Mouse (Mus musculus) hindlimb bud, embryonic 11.5 days (tissue): Measurements from ENCODE around the gene Mrpl45.

Experiments used
- DNase-seq: peaks from one replicate; pipeline ENCODE4 v3.0.0-alpha.2; 2012; ENCODE audit warnings: low read depth, low spot score; ENCODE audit errors: extremely low spot score

Mrpl45 gene

DNA sequence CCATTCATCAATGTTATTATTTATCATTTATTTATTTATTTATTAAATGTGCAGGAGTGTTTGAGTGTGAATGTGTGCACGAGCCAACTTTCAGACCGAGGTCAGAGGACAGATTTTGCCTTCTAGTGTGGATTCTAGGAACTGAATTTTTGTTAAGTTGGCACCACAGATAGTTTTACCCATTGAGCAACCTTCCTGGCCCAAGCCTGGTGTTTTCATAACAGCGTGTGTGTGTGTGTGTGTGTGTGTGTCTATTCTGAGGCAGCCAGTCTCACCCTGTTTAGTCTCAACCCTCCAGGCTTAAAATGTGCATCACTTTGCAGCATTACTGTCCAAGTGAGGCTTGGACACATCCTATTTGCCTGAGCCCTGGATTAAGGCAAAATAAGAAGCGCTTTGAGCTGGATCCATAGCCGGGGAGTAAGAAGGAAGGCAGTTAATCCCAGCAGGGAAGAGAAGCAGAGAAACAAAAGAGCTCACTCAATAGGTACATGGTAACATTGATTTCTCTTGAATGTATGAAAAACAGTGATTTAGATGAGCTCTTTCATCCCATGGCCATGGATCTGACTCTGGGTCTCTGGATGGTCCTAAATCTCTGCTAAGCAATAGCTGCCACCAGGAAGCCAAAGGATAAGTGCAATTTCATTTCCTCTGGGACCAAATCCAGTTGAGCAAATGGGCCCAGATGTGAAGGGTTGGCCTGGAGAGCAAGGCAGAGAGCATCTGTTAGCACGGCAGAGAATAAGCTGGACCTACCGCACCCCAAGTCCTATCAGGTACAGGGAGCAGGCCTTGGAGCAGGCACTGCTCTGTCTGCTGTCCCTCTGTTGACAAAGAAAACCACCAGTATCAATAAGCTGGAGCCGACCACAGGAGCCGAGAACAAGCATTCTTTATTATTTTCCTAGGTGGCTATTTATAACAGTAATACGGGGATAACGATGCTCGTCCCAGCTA is 16.0 kb downstream of the Mrpl45 start:
- no peak for DNase-seq

DNA sequence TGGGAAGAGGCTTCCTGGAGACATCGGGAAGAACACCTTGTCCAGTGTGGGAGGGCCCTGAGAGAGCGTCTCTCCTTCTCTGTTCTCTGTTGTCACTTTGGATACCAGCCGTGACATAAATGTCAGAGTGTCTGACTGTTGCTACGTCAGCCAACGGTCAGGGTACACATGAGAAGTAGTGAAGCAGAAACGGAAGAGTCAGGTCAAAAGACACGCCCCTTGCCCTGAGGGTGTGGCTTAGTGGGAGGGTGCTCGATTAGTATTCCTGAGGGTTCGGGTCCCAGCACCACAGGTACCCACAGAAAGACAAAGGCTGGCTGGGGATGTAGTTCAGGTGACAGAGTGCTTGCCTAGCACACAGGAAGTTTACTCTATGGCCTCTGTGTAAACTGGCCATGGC is 17.5 kb downstream of the Mrpl45 start:
- no peak for DNase-seq

DNA sequence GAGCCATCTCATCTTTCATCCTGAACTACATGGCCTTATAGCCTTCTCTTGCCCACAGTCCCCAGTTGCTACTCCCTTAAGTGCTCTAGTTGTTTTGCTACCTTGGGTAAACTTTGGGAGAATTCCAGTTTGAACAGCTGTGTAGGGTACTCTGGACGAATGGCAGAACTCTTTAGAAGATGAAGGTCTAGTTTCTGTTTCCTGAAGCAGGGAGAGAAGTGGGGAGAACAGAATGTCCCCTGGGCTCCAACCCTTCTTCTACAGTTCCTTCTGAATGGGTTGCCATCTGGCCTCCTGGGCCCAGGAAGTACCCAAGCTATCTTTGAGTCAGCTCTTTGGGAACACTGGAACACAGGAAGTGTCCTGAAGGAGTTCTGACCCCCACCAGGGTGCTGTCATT is 18.4 kb downstream of the Mrpl45 start:
- DNase-seq = no peak

DNA sequence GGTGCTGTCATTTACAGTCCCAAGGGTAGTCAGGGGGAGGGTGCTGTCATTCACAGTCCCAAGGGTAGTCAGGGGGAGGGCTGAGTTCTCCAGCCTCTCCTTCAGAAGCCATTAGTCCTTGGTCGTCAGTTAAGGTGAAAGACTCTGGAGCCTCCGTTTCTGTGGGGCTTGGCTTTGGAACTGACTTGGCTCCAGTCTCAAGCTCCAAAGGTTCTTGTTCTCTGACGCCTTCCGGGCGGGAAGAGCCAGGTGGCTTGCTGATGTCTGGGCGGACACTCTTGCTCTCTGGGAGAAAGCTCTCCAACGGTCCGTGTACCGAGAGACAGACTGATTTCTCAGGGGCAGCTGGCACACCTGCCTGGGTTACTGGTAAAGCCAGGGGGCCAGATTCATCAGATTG is 18.9 kb downstream of the Mrpl45 start:
- no peak for DNase-seq

DNA sequence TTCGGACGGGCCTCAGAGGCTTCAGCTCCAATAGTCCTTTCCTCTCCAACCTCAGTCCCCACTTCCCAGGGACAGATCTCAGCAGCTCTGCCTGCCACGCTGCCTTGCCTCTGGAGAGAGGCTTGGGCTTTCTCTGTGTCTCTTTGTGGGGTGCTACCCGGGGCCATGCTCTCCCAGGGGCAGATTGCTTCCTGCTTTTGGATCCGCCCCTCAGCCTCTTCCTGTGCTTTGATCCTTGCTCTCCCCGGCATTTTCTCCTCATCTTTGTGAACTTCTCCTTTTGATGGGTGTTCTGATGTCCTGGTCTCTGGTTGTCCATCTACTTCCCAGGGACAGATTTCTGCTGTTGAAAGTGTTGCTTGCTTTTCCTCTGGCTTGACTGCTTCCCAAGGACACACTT is 20.7 kb downstream of the Mrpl45 start:
- no peak for DNase-seq

DNA sequence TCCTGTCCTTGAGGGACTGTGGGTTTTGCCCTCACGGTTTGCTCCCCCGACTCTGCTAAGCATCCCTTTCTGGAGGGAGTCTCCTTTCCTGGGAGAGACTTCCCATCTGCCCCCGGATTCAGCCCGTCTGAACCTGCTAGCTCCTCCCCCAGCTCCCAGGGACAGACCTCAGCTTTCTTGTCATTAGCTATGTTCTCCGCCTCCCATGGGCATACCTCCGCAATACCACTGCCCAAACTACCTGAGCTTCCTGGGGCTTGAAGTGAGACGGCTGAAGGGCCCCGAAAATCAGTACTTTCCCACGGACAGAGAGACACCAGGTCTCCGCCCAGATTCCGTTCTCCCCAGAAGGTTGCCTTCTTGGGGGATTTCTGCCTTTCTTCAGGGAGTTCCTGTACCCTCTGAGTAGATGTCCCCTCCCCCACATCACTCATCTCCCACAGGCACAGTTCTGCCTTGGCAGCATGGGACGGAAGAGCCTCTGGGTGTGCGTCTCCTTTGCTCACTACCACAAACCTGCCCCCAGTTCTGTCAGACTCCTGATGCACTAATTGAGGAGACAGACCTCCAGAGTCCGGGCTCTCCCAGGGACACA is 21.3 kb downstream of the Mrpl45 start:
- DNase-seq = no peak

DNA sequence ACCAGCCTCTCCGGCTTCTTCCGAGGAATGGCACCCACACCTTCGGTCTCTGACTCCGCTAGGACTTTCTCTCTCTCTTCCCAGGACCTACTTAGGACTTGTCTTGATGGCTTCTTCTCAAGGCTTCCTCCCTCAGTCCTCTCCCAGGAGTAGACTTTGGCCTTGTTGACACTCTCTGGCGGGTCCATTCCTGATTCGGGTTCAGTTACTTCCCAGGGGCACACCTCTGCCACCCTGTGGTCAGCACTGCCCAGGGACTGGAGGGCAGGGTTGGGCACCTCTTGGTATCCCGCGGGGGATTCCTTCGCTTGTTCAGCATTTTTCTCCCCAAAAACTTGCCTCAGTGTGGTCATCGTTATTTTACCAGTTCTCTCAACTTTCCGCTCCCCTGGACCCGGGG is 21.8 kb downstream of the Mrpl45 start:
- no peak for DNase-seq

DNA sequence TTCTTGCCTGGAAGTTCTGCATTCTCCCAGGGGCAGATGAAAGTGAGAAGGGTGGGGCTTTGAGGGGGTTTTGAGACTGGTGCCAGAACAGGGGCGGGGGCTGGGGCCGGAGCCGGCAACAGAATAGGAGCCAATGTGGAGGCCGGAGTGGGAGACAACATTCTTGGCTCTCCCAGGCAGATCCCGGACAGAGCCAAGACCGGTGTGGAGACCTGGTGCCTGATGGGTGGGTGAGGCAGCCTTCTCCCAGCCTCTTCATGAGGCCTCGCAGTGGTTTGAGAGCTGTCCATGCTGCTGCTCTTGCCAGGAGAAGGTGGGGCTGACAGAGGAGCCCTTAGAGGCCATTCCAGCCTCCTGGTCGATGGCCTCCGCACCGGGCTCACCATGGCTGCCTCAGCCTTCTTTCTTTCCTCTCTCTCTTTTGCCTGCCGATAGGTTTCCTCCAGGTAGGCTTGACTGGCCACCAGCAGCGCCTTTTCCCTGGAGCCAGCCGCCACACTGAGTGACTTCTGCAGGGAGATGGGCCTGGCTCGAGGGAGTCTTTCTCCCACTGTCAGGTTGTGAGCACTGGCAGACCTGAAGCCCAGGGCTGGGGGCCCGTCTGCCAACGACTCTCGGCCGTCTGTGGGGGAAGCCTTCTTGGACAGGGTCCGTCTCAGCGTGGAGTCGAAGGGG is 22.9 kb downstream of the Mrpl45 start:
- no peak for DNase-seq

DNA sequence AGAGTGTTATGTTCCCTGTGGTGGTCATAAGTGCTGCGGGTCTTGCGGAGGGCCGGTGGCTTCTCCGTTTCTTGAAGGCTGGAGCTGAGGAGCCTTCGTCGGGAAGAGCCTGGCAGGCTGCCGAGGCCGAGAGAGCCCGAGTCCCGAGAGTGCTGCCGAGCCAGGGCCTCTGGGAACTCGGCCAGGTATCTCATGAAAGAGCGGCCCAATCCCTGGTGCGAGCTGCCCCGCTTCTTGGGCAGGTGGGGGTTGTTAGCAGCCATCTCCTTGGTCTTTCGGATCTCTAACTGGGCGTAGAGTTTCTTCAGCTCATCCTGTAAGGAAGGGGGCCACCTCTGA is 23.4 kb downstream of the Mrpl45 start:
- DNase-seq = no peak

DNA sequence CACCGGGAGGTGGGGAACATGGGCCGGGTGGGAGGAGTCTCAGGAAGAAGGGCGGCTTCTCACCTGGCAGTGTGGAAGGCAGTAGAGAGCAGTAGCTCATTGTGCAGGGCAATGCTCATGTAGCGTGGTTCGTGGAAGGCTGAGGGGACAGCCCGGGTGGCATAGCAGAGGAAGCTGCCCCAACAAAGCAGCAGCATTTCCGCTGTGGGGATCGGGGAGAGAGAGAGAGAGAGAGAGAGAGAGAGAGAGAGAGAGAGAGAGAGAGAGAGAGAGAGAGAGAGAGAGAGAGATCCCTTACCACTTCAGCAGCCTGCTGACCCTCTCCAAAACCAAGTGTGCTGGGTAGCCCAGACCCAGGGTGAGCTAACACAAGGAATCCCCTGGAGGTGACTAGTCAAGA is 27.7 kb downstream of the Mrpl45 start:
- no peak for DNase-seq

DNA sequence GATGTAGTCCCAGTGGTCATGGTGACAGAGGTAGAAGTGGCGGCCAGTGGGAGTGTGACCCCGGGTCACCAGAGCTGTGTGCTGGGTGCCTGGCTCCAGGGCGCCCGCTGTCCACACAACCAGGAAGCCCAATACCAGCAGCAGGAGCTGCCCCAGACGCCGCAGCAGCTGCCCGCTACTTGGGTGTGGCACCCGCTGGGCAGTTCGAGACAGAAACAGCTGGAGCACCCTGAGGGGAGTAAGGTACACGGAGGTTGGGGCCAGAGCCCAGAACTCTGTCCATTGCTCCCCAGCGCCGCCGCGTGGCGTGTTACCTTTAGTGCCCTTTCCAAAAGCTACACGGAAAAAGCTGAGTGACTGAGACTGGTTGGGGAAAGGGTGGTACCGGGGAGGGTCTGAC is 28.1 kb downstream of the Mrpl45 start:
- DNase-seq = no peak

DNA sequence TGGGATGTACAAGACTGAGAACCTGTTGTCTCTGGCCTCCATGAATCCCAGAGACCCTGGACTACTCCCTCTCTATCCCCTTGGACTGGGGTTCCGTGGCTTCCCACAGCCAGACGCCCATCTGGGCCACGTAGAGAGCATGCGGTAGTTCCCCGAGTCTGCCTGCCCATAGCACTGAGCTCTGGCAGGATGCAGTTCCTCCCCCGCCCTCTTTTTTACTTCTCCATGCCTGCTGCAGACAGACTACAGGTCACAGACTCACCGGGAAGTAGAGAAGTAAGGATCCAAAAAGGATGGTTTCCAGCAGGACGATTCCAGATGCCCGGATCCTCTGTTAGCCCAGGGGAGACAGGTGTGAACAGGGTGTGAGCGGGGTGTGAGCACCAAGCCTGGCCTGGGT is 29.9 kb downstream of the Mrpl45 start:
- DNase-seq = no peak

DNA sequence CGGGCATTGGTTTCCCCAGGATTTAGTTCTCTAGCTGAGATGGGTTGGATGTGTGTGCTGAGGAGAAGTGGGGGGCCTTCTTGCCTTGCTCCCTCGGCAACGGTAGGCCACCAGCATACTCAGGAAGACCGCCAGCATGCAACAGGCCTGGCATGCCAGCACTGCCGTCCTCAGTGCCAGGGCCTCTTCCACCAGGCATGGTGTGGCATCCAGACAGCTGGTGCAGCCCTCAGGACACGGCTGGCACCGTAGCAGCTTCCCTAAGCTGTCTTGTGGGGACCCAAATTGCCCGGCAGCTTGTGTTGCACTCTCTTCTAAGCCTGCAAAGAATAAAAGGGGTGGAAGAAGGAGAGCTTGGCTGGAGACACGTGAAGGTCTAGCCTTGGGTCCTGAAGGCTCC is 30.9 kb downstream of the Mrpl45 start:
- no peak for DNase-seq

DNA sequence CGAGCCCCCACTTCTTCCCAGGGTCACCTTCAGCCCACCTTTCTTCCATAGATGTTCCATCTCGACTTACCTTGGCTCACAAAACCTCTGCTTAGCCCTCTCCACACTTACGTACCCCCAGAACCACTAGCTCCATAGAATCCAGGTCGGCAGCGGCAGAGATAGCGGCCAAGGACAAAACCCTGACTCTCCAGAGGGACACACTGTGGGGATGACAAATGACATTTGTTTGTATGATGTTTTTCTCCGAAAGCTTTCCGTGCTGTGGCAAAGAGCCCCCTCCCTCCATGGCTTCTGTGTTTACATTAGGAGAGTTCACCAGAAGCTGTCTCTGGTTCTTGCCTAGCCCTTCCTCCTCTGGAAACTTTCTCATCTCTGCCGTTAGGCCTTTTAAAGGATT is 31.8 kb downstream of the Mrpl45 start:
- no peak for DNase-seq

DNA sequence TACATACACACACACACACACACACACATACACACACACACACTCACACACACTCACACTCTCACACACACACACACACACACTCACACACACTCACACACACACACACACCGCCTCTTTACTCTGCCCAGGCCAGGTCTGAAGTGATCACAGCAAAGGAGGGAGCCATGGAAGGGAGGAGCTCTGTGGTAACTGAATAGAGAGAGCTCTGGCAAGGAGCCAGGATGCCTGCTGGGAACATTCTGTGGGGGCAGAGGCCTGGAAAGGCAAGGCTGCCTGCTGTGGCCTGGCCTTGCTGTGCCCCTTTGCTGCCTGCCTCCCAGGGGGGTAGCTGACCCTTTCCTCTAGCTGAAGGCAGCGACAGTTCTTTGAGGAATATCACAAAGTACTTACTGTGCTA is 34.5 kb downstream of the Mrpl45 start:
- DNase-seq = no peak

DNA sequence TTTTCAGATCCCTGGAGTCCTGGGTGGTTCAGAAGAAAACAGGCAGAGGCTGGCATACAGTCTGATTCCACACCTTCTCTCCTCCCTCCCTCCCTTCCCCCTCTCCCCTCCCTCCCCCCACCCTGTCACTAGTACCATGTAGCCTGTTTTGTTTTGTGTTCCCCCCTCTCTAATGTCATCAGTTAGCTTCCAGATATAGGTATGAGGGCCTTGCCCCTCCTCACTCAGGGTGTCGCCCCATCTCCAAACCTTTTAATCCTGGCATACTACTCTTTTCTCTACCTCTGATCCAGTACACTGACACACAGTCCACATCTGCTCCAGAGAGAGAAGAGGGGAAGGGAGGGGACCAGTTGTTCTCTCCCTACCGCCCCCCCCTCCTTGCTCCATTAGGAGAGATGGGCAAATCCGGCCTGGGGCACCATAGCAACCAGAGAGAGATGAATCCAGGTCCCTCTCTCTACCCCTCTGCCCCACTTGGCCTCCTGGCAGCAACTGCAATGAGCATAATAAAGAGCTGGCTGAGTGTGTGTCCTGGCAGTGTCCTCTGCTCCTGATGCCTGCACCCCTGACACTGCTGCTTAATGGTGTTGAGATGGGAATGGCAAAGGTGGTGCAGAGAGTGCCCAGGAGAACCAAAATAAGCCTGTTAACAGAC is 36.6 kb downstream of the Mrpl45 start, which contains the start of gene Gpr179:
TSS of gene Gpr179 (minus strand) at position 51 of the 658 bp plus-strand sequence.
- no peak for DNase-seq

DNA sequence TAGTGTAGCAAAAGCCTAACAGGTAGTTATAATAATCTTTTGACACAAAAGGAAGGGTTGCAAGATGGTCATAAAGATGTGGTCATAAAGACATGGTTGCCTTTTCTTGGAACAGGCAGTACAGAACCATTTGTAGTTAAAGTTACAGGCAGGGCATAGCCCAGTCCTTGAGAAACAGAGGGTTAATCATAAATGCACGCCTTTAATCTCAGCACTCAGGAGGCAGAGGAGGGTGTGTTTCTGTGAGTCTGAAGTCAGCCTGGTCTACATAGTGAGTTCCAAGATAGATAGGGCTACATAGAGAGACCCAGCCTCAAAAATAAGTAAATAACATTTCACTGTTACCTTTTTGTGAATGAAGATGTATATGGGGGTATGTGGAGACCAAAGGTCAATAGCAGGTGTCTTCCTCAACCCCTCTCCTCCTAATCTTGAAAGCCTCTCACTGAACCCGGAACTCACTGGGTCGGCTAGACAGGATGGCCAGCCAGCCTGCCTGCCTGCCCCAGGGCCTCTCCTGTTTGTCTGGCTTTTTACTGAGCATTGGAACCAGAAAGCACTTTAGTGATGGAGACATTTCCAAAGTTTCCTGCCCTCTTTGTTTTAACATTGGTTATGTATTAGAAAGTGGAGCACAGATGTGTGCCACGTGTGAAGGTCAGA is 37.5 kb downstream of the Mrpl45 start:
- no peak for DNase-seq

DNA sequence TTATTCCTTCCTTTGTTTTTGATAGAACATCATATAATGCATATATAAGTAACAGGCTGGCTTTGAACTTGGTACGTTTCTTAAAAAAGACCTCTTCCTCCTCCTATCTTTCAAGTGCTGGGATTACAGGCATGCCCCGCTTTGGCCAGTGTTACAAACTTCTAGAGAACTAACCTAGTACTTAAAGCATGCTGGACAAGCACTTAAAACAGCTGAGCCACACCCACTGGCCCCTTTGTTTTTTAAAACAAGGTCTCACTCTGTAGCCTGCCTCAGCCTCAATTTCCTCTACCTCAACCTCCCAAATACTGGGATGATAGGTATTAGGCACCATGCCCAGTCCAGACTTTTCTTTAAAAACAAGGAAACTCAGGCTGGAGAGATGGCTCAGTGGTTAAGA is 39.1 kb downstream of the Mrpl45 start:
- no peak for DNase-seq

DNA sequence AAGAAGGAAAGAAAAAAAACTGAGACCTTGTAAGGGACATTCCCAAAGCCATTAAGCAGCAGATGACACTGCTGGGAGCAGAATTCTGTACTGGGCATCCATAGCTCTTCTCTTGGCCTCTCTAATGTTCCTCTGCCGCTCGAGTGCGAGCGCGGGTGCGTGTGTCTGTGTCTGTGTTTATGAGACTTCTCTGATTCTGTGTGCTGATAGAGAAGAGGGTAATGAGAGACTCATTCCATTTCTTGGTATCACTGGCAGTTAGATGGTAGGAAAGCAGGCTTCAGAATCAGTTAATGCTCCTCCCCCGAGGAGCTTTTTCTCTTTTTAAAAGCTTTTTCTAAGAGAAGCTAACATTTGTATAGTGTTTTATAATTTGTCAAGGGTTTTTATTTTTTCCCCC is 39.7 kb downstream of the Mrpl45 start:
- DNase-seq = no peak

DNA sequence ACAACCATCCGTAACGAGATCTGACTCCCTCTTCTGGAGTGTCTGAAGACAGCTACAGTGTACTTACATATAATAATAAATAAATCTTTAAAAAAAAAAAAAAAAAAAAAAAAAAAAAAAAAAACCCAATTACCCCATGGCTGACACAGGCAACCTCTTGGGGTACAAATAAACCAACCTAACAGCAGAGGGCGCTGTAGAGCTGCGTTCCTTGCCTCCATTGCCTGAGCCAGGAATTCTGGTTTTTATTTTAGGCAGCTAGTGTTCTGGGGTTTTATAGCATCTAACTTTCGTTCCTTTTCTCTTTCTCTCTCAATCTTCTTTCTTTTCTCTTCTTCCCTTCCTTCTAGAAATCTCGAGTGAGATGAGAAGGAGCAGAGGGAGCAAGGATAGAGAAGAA is 42.1 kb downstream of the Mrpl45 start:
- peak; percentile 70 for DNase-seq
